Mouse (Mus musculus): ENCODE results near the gene Teddm2.
"Not testable (repeated sequence)": the region's sequence is repeated elsewhere in the genome, so short reads cannot be mapped to it uniquely, and the experiment has no call there.

- not testable (repeated sequence) for TF ChIP-seq TAL1, GATA1 (IDR thresholded peaks at IDR 0.05; ENCODE audit: low read length)
Measured at GRCm38 (mm10) chr1:153880391-153880790, 19.6 kb downstream of the Teddm2 start.
